Mouse (Mus musculus) v-Abl transformed pro-B cells (cell line): ENCODE results near the gene Gm14214.

ENCODE experiments used
- in situ Hi-C, 2 experiments: fragments of 400-800 bp; cut with MboI; formaldehyde crosslinking; loops; one replicate each; pipeline ENCODE4 v1.15.1; 2025; ENCODE audit not compliant: unreplicated experiment in 2 of 2

Gene Gm14214

GRCm38 (mm10) chr2:154779648-154780047 is 9.8 kb upstream of the Gm14214 start:
- in situ Hi-C loops, result loop anchor here in 1 of 2 experiments (5.0 to 10.0 kb wide), 2 partner anchors 67 to 75 kb away; no protein-coding TSS in a partner anchor

- in situ Hi-C loops, result loop anchor here in 1 of 2 experiments (5.0 to 10.0 kb wide), 2 partner anchors 64 to 78 kb away; no protein-coding TSS in a partner anchor
Measured at GRCm38 (mm10) chr2:154776496-154776895, 6.7 kb upstream of the Gm14214 start.

- in situ Hi-C loops, result loop anchor here in 1 of 2 experiments (10.0 kb wide), 1 partner anchor 81 kb away; no protein-coding TSS in a partner anchor
Measured at GRCm38 (mm10) chr2:154774032-154774431, 4.2 kb upstream of the Gm14214 start.

GRCm38 (mm10) chr2:154771604-154772003 is 1.8 kb upstream of the Gm14214 start:
- in situ Hi-C loops, result loop anchor here in 1 of 2 experiments (10.0 kb wide), 1 partner anchor 83 kb away; no protein-coding TSS in a partner anchor

- in situ Hi-C loops, result loop anchor here in 1 of 2 experiments (10.0 kb wide), 1 partner anchor 52 kb away; no protein-coding TSS in a partner anchor
Measured at GRCm38 (mm10) chr2:154767051-154767450, 2.8 kb downstream of the Gm14214 start.

GRCm38 (mm10) chr2:154765554-154766008 is 4.2 kb downstream of the Gm14214 start:
- in situ Hi-C loops, result loop anchor here in 1 of 2 experiments (10.0 kb wide), 1 partner anchor 51 kb away; no protein-coding TSS in a partner anchor

- in situ Hi-C loops, result loop anchor here in 1 of 2 experiments (10.0 kb wide), 1 partner anchor 50 kb away; no protein-coding TSS in a partner anchor
Measured at GRCm38 (mm10) chr2:154764828-154765497, 4.9 kb downstream of the Gm14214 start.

GRCm38 (mm10) chr2:154763226-154763625 is 6.6 kb downstream of the Gm14214 start:
- in situ Hi-C loops, result loop anchor here in 1 of 2 experiments (10.0 kb wide), 1 partner anchor 48 kb away; no protein-coding TSS in a partner anchor

GRCm38 (mm10) chr2:154758454-154758853 is 11.4 kb downstream of the Gm14214 start:
- in situ Hi-C loops, result no loop called here

- in situ Hi-C loops, result no loop called here
Measured at GRCm38 (mm10) chr2:154757691-154758090, 12.1 kb downstream of the Gm14214 start.

- in situ Hi-C loops, result no loop called here
Measured at GRCm38 (mm10) chr2:154755791-154756190, 14.0 kb downstream of the Gm14214 start.

GRCm38 (mm10) chr2:154754068-154754560 is 15.7 kb downstream of the Gm14214 start:
- in situ Hi-C loops, result no loop called here

- in situ Hi-C loops, result no loop called here
Measured at GRCm38 (mm10) chr2:154751924-154752323, 17.9 kb downstream of the Gm14214 start.

GRCm38 (mm10) chr2:154749046-154750036 is 20.5 kb downstream of the Gm14214 start:
- in situ Hi-C loops, result no loop called here

- in situ Hi-C loops, result no loop called here
Measured at GRCm38 (mm10) chr2:154748383-154748782, 21.4 kb downstream of the Gm14214 start.

- in situ Hi-C loops, result no loop called here
Measured at GRCm38 (mm10) chr2:154743915-154744314, 25.9 kb downstream of the Gm14214 start.

GRCm38 (mm10) chr2:154742911-154743819 is 26.7 kb downstream of the Gm14214 start:
- in situ Hi-C loops, result no loop called here

- in situ Hi-C loops, result no loop called here
Measured at GRCm38 (mm10) chr2:154738621-154739020, 31.2 kb downstream of the Gm14214 start.

- in situ Hi-C loops, result no loop called here
Measured at GRCm38 (mm10) chr2:154735986-154736385, 33.8 kb downstream of the Gm14214 start.
